In the genomic region with DNA sequence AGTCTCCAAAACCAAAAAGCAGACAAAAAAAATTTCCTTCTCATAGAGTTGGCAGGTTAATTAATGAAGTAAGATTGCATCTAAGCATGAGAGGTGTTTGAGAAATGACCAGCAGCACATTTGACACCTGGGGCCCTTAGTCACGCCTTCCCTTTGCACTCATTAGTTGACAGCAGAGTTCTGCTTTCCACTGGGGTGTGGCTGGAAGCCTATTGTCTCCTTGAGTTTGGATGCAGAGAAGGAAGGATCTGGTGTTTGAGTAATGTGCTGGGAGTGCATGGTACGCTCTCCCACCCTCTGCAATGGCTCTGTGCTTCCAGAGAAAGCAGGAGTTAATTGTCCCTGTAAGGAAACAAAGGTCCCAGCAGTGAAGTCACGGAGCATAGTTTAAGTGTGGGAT, we compare ENCODE assay signal across 20 mouse cellular contexts. TPM values are rescaled to one million over a fixed set of nuclear protein-coding genes. Genes with fewer than 3 reads are reported as not detected.
A peak's percentile ranks its signal among the peaks of the same experiment; 100 is the strongest.
DNase-seq lines count a peak whose midpoint lies in the region; ATAC-seq and TF ChIP-seq lines count a peak whose summit lies in the region.
"Had no signal": no experiment of that assay in that cellular context is flagged by ENCODE, and none has a peak within 500 bp of the region (broad histone marks: within the 10 kb centered on the region; RNA-seq: fewer than 3 reads in every experiment).

No protein-coding gene starts in this region.

- no peak for DNase-seq in heart, adult 2 months
- no peak for DNase-seq in heart, postnatal 4 days
- DNase-seq in heart, postnatal 0 days (ENCODE audit: low spot score): no peak
- no peak for DNase-seq in heart, postnatal 10 days
- DNase-seq in ZHBTc4 (ENCODE audit: low read depth, low spot score): peak; percentile 40
- DNase-seq: adrenal gland, adult 8-10 months; adrenal gland, postnatal 36 days; cerebellum, adult 11 months; cerebellum, adult 8-10 months; cerebellum, postnatal 14 days; embryo, embryonic 11 days; forebrain, postnatal 0 days; kidney, adult 2 months had no signal

- H3K27ac ChIP-seq in heart, adult 2 months: peak overlapping the region; percentile 83
- H3K27ac ChIP-seq in heart, postnatal 0 days (ENCODE audit: low read depth): peak overlapping the region; percentile 76
- H3K27ac ChIP-seq in ES-Bruce4 (ENCODE audit: insufficient read depth, low read length): no peak overlapping the region
- H3K27ac ChIP-seq: embryonic facial prominence, embryonic 15.5 days; hindbrain, embryonic 15.5 days; kidney, embryonic 15.5 days had no signal

- TF ChIP-seq POLR2A in heart, adult 2 months (IDR thresholded peaks at IDR 0.05; ENCODE audit: insufficient read depth, low read depth, low read length): no peak
- no peak for TF ChIP-seq POLR2A in ES-Bruce4 (IDR thresholded peaks at IDR 0.05; ENCODE audit: insufficient read depth, low read length)

- peaks cover 54% of the 10 kb centered on the region for H3K4me1 ChIP-seq in heart, adult 2 months (ENCODE audit: control insufficient read depth, insufficient read depth, low read length)
- H3K4me1 ChIP-seq in heart, postnatal 0 days (ENCODE audit: control insufficient read depth, insufficient read depth): peaks cover 89% of the 10 kb centered on the region
- peaks cover 19% of the 10 kb centered on the region for H3K4me1 ChIP-seq in ES-Bruce4 (ENCODE audit: control insufficient read depth, insufficient read depth, low read length)

- intact Hi-C loops in heart, adult 2 months (cut with DNase I): no loop called here
- intact Hi-C loops in heart, postnatal 10 days (cut with DNase I): no loop called here

- peaks cover 39% of the 10 kb centered on the region for H3K36me3 ChIP-seq in heart, adult 2 months (ENCODE audit: control insufficient read depth, insufficient read depth, low read length)
- peaks cover 9% of the 10 kb centered on the region; the same call in 1 of the 2 replicates for H3K36me3 ChIP-seq in heart, postnatal 0 days (replicated peaks; ENCODE audit: control insufficient read depth, insufficient read depth, low read length)
- H3K36me3 ChIP-seq in ES-Bruce4 (ENCODE audit: control insufficient read depth, insufficient read depth, low read length, poor library complexity, severe bottlenecking): no peaks in the 10 kb centered on the region
- H3K36me3 ChIP-seq: hindbrain, embryonic 15.5 days had no signal

- TF ChIP-seq CTCF in heart, adult 2 months (IDR thresholded peaks at IDR 0.05): no peak
- TF ChIP-seq CTCF in heart, postnatal 0 days (IDR thresholded peaks at IDR 0.05; ENCODE audit: low read depth): no peak
- TF ChIP-seq CTCF in ES-Bruce4 (IDR thresholded peaks at IDR 0.05; ENCODE audit: low read depth, low read length): no peak

- H3K4me2 ChIP-seq in heart, postnatal 0 days (ENCODE audit: low read depth, low read length): no peak overlapping the region
- H3K4me2 ChIP-seq: embryonic facial prominence, embryonic 15.5 days; hindbrain, embryonic 15.5 days; kidney, embryonic 15.5 days had no signal

- peaks cover 18% of the 10 kb centered on the region for H3K79me2 ChIP-seq in heart, adult 2 months (replicated peaks; ENCODE audit: control insufficient read depth, insufficient read depth, low read length)

- TF ChIP-seq EP300 in heart, adult 2 months (IDR thresholded peaks at IDR 0.05; ENCODE audit: insufficient read depth, low read depth, low read length): 0 out of 2 replicates have a peak, but pooled peaks have one; percentile 24
- no peak for TF ChIP-seq EP300 in heart, postnatal 0 days (IDR thresholded peaks at IDR 0.05; ENCODE audit: low read depth)
- 0 out of 2 replicates have a peak, but pooled peaks have one; percentile 12 for TF ChIP-seq EP300 in ES-Bruce4 (IDR thresholded peaks at IDR 0.05; ENCODE audit: insufficient read depth, low read depth, low read length)

- ATAC-seq in heart, postnatal 0 days (ENCODE audit: insufficient read depth, low read depth): no peak
- no peak for ATAC-seq in erythroblast, adult 5-6 weeks (replicated peaks; ENCODE audit: low FRiP score, poor library complexity, severe bottlenecking)
- ATAC-seq: forebrain, postnatal 0 days; intestine, embryonic 16.5 days had no signal

- WGBS in heart, adult 2 months: 50% methylated on average over 3 of the region's 3 CpGs
- WGBS in heart, postnatal 0 days: 77% methylated on average over 3 of the region's 3 CpGs

- H3K4me3 ChIP-seq in heart, adult 2 months: no peak overlapping the region
- H3K4me3 ChIP-seq in heart, postnatal 0 days (ENCODE audit: low read depth, low read length): no peak overlapping the region
- no peak overlapping the region for H3K4me3 ChIP-seq in ES-Bruce4 (ENCODE audit: low read depth, low read length)
- H3K4me3 ChIP-seq: embryonic facial prominence, embryonic 15.5 days; hindbrain, embryonic 15.5 days; kidney, embryonic 15.5 days had no signal

- H3K27me3 ChIP-seq in heart, adult 2 months (ENCODE audit: control insufficient read depth, insufficient read depth, low read length): no peaks in the 10 kb centered on the region
- H3K27me3 ChIP-seq in heart, postnatal 0 days (ENCODE audit: control insufficient read depth, insufficient read depth, low read length): no peaks in the 10 kb centered on the region
- H3K27me3 ChIP-seq in ES-Bruce4 (ENCODE audit: control insufficient read depth, insufficient read depth, low read length, poor library complexity, severe bottlenecking): no peaks in the 10 kb centered on the region
- H3K27me3 ChIP-seq: CH12.LX; embryonic facial prominence, embryonic 15.5 days; hindbrain, embryonic 15.5 days; kidney, embryonic 15.5 days had no signal

- no peaks in the 10 kb centered on the region for H3K9me3 ChIP-seq in heart, postnatal 0 days (replicated peaks; ENCODE audit: control insufficient read depth, low read length)
- H3K9me3 ChIP-seq in ES-Bruce4 (replicated peaks; ENCODE audit: control insufficient read depth, insufficient read depth, low read length, poor library complexity, severe bottlenecking): no peaks in the 10 kb centered on the region
- H3K9me3 ChIP-seq: embryonic facial prominence, embryonic 15.5 days; hindbrain, embryonic 15.5 days; kidney, embryonic 15.5 days had no signal

- no peak overlapping the region for H3K9ac ChIP-seq in heart, adult 2 months (ENCODE audit: low read depth, low read length)
- no peak overlapping the region for H3K9ac ChIP-seq in heart, postnatal 0 days (replicated peaks; ENCODE audit: low read depth, low read length)
- no peak overlapping the region for H3K9ac ChIP-seq in ES-Bruce4 (ENCODE audit: low read depth, poor library complexity, severe bottlenecking)
- H3K9ac ChIP-seq: embryonic facial prominence, embryonic 15.5 days; forebrain, postnatal 0 days; hindbrain, embryonic 15.5 days; kidney, embryonic 15.5 days had no signal

RNA-seq across cellular contexts. Expression of a gene that starts 5.4 kb away (rescaled TPM):
- 10 to 100 TPM; 56.4 to 67.2 TPM for total RNA-seq in heart, adult 2 months (2021)
- polyA plus RNA-seq in heart, adult 2 months (2012; rRNA removed): 45.8 and 66.5 TPM in 2 replicates
- 10 to 100 TPM; 92.0 to 93.6 TPM for total RNA-seq in heart, postnatal 4 days (2021)
- total RNA-seq in heart, postnatal 0 days (2014; rRNA removed; ENCODE audit: low replicate concordance): 43.9 and 53.4 TPM in 2 replicates
- polyA plus RNA-seq in heart, postnatal 0 days (2015; fragmentation: Nextera tagmentation; extraction: Ambion mirVana): 18.3 and 21.6 TPM in 2 replicates
- total RNA-seq in heart, postnatal 10 days (2021): 10 to 100 TPM; 97.2 to 99.0 TPM
- 76.8 and 82.1 TPM in 2 replicates for polyA plus RNA-seq in ES-Bruce4 (2011; ENCODE audit: insufficient read depth, insufficient read length, low read depth, missing spikeins)
- 0.38 and 1.3 TPM in 2 replicates for total RNA-seq in erythroblast, adult 5-6 weeks (2015; ENCODE audit: low replicate concordance)
- 2.8 and 6.1 TPM in 2 replicates for total RNA-seq in erythroblast, adult 5-6 weeks (2017; ENCODE audit: low replicate concordance)
